Mouse (Mus musculus) G1E-ER4 (cell line): ENCODE measurements around the gene Mccc1. TPM values are rescaled to one million over a fixed set of nuclear protein-coding genes. Genes with fewer than 3 reads are reported as not detected.

Experiments
- GATA1 ChIP-seq: IDR thresholded peaks from one replicate; pipeline ENCODE4 v1.8.0; 2012; ENCODE audit warnings: low read length, inconsistent platforms
- polyA plus RNA-seq: library from polyadenylated mRNA; stranded (reverse); fragments of >175 nt; gene quantifications from 2 replicates; pipeline ENCODE4 v1.2.3, GENCODE M21; 2012

Gene Mccc1
- 2.1 and 2.2 TPM in 2 replicates for polyA plus RNA-seq

GRCm38 (mm10) chr3:36000275-36001239, at the start of gene Mccc1:
Gene Mccc1, minus strand, starts transcription at chr3:36000678.
- TF ChIP-seq GATA1: no peak

GRCm38 (mm10) chr3:36049106-36049505, 48.6 kb upstream of the Mccc1 start:
- TF ChIP-seq GATA1: no peak

- no peak for TF ChIP-seq GATA1
Measured at GRCm38 (mm10) chr3:36045086-36045485, 44.6 kb upstream of the Mccc1 start.

GRCm38 (mm10) chr3:36044520-36044919, 44.0 kb upstream of the Mccc1 start:
- no peak for TF ChIP-seq GATA1

GRCm38 (mm10) chr3:36031740-36032510, 31.4 kb upstream of the Mccc1 start:
- no peak for TF ChIP-seq GATA1

GRCm38 (mm10) chr3:36029993-36030392, 29.5 kb upstream of the Mccc1 start:
- TF ChIP-seq GATA1: no peak

GRCm38 (mm10) chr3:36025732-36026131, 25.3 kb upstream of the Mccc1 start:
- no peak for TF ChIP-seq GATA1

- TF ChIP-seq GATA1: no peak
Measured at GRCm38 (mm10) chr3:36011239-36011638, 10.8 kb upstream of the Mccc1 start.

- no peak for TF ChIP-seq GATA1
Measured at GRCm38 (mm10) chr3:36008411-36009154, 8.1 kb upstream of the Mccc1 start.

- TF ChIP-seq GATA1: no peak
Measured at GRCm38 (mm10) chr3:36004028-36004895, 3.8 kb upstream of the Mccc1 start.

- TF ChIP-seq GATA1: no peak
Measured at GRCm38 (mm10) chr3:35994552-35995531, 5.6 kb downstream of the Mccc1 start.

GRCm38 (mm10) chr3:35990715-35991114, 9.8 kb downstream of the Mccc1 start:
- TF ChIP-seq GATA1: no peak

- no peak for TF ChIP-seq GATA1
Measured at GRCm38 (mm10) chr3:35988031-35988430, 12.4 kb downstream of the Mccc1 start.
